Mouse (Mus musculus) E14TG2a.4 (cell line): ENCODE measurements at regions not wholly inside any gene's neighbourhood (a gene's known extent, or its start where the extent isn't known, plus 50 kb on each side); places are given as distances from the start of the nearest gene placed in this dataset.

Source experiments
- CTCF ChIP-seq: conservative IDR thresholded peaks from 2 replicates; pipeline ENCODE4 v1.5.1; 2014; ENCODE audit warnings: low read length
- POU5F1 ChIP-seq: IDR thresholded peaks from 2 replicates; pipeline ENCODE4 v1.6.1; 2014; ENCODE audit warnings: low read length, borderline replicate concordance

DNA sequence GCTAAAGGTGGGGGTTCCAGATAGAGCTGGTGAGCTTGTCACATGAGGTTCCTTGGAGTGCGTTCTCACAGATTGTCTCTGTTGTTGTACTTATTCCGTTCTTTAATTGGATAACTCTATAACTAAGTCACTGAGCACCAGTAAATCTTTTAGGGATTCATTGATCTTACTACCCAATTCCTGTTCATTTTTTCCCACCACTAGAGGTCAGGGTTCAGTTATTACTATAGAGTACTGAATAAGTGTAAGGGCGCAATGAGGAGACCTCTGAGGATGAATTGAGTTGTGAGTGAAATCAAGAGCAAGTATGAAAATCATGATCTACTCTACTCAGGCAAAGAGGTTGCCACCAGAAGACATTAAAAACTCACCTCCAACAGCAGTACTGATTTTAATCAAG is 584.0 kb upstream of the 2610301B20Rik start:
- TF ChIP-seq CTCF (peak; percentile 49), POU5F1 (no peak)
